Mouse (Mus musculus) NIH3T3 (cell line): ENCODE data around the gene Col15a1.

Source experiments
- DNase-seq: peaks from one replicate; pipeline ENCODE4 v3.0.0-alpha.2; 2012; ENCODE audit warnings: low read depth

The Col15a1 gene

DNA sequence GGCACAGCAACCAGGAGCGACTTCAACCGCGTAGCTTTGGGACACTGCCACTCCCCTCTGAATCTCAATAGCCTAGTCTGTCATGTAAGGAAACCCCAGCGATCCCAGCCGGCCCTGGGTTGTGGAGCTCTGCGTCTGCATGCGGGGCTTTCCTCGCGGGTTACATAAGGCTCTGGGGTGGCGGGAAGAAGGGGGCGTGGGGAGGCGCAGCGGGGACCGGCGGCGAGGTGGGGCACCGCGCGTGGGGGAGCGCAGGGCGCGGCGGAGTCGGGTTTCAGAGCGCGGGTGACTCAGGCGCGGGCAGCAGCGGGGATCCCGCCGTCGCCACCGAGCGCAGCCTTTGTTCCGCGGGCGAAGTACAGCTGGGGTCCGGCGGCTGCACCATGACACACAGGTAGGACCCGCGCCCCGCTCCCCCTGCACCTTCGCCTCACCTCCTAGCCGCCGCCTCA, at the start of gene Col15a1:
Gene Col15a1, plus strand, starts transcription at position 193 of the 452 bp plus-strand sequence.
- no peak for DNase-seq

DNA sequence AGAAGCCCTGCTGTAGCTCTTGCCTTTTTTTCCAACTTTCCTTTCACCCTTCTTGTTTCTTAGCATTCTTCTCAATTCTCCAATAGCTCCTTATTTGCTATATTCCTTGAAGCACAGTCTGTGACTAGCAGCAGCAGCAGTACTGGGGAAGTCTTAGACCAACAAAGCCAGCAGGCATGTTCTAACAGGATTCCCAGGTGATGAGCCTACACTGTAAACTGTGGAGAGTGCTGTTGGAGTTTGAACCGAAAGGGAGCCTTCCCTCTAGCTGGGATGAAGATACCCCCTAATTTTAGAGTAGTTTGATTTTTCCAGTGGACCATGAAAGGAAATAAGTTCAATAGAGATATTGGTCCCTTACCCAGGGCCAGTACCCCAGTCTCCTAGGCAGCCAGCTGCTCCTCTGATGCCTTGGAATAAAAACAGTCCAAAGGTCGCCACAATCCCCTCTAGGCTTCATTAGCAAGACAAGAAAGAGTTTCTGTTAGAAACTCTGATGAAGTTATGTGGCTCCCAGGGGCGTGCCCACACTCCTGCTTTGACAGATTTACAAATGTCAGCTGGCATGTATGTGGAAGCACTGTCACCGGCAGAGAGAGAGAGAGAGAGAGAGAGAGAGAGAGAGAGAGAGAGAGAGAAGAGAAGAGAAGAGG, 46.7 kb upstream of the Col15a1 start:
- no peak for DNase-seq

DNA sequence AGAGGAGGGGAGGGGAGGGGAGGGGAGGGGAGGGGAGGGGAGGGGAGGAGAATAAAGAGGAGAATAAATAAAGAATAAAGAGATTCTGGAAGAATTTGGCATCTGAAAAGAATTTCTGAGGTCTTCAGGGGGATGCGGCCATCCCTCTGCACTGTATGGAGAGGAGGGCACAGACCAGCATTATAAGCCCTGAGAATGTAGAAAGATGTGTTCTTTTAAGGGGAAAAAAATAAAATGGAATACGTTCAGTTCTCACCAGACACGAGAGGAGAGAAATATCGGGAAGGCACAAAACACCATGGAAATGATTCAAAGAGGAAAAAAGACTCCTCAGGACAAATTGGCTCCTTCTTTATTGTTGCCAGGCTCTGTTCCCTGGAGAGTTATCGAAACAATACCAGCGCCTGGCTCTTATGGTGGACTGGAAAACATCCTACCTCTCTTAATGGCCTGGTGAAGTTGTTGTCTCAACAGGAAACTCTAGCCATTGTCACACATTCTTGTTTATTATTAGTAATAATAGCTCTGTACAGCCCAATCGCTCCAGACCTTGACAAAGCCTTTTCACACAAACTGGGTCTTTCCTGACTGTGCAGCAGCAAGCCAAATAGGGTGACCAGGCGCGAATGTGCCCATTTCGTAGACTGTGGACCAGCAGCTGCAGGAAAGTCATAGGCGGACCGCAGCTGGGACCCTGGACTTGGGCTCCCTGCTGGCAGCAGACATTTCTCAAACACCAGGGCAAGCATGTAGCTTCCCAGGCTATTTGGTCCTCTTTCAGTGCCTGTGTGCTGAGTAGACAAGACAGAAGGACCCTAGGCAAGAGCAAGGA, 46.0 kb upstream of the Col15a1 start:
- no peak for DNase-seq

DNA sequence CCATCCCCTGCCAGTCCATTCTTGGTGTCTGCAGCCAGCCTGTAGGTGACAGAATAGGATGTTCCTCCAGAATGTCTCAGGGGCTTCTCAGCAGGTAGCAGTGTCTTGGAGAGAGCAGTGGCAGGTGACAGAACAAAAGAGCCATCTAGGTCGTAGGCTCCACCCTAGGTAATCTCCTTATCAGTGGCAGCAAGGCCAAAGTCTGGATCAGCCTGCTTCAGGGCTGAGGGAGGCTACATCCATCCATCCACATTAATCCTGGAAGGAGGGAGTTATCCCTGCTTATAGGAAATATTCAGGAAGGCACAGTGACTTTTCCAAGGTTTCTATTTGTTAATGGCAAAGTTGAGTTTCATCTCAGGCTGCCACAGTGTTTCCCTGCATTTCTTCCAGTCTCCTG, 35.6 kb upstream of the Col15a1 start:
- DNase-seq, result no peak

DNA sequence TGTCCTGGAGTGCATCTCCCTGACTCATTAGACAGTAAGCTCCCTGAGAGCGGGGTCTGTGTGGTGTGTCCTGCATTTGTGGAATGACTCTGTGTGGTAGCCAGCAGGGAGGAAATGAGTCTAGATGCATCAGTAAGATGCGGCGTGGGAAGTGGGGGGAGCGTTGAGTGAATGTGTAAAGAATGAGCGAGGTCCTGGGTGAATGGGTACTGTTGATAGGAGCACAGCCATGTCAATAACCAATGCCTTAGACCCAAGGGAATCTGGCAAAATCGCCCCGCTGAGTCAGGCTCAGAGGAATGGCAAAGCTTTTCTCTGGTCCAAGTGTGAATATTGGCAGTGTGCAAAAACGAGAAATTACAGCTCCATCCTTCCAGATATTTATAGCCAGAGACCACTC, 30.9 kb upstream of the Col15a1 start:
- peak; percentile 72 for DNase-seq

DNA sequence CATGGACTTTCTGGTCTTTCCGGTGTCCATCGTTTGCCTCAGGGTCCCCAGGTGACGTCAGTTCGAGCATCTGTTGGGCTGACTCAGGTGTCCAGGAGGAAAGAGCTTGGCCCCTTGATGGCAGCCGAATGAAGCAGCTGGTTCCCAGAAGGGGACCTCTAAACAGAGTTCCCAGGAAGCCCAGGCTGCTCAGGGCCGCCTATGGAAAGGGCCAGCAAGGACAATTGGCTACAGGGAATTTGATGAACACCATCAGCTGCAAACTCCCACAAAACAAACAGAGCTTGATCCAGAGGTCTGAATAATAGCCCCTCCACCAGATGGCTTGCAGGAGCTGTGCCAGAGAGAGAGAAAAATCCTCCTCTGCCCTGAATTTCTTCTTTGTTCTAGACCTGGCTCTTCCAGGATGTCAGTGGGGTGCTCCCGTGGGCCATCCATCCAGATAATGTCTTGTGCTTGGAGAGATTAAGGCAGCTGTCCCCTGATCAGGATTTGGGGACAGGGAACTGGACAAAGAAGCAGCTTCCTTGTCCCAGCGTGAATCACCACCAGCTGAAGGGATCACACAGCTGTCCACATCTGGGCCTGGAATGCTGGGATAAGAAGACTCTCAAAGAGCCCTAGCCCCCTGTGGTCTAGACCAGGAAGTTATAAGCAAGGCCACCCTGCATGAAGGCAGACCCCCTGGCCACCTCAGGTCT, 29.6 kb upstream of the Col15a1 start:
- DNase-seq, result peak; percentile 29

DNA sequence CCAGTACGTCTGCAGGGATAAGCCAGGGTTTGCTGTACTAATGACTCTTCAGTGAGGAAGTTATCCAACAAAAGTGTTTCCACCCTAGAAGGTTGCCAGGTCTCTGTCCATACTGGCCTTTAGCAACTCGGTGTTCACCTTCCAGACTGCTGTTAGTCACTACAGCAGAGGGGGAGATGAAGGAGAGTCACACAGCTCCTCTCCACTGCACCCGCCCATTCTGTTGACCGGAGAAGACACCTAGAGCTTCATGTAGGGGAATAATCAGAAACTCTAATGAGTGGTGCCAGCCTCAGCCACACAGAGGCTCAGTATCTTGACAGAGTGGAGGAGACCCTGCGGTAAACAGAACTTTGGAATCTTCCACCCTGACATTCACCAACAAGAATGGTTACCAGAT, 28.4 kb upstream of the Col15a1 start:
- no peak for DNase-seq

DNA sequence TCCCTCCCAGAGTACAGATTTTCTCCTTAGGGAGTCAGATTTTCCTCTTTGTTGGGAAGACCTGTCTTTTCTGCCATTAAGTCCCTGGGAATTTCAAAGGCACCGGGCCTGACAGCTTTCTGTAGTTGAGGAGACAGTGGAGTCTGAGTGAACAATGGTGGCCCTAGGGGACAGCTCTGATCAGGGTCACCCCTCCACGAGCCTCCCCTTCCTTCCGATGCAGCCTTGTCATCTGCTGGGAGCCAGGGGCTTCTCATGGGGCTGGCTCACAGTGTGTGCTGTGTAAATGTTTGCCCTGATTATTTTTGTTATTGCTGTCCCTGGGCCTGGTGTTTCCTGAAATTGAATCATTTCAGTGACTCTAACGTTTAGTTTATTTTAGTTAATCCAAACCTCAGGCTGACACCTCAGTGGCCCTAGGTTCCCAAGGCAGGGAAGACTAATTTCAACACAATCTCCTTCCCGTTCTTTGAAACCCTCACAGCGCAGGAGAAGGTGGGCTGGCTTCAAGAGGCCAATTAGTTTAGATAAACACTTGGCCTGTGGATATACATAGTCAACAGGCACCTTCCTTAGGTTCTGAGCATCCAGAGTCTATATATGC, 23.8 kb upstream of the Col15a1 start:
- no peak for DNase-seq

DNA sequence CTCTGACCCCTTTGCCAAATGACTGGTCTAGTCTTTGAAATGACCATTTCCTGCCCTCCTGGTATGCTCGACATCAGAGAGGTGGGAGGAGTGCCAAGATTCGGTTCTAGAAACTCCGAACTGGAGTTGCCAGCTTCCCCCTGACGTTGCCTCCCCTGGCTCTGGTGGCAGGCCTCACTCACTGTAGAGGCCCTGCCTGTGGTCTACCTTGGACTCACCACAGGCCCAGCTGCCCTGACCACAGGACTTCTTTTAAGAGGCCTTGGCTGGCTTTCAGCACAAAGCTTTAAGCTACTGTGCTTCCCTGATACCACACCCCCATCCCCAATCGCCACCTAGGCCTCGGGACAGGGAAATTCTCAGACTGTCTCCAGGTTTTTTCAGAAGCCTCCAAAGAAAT, 21.4 kb upstream of the Col15a1 start:
- peak; percentile 9 for DNase-seq

DNA sequence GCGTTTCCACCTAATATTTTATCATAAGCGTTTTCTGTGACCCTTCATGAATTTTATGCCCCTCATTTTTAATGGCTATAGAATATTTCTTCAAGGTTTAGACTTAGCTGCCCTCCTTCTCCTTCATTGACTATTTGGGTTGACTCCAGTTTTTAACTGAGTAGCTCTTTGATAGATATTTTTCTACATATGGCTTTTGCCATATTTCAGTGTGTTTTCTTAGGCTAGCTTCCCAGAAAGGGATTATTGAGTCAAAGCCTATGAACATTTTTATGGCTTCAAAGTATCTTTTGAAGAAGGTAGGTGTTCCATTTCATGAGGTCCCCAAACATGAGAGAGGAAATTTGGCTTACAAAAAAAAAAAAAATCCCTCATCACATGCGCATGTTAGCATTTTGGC, 11.8 kb upstream of the Col15a1 start:
- DNase-seq, result peak; percentile 59

DNA sequence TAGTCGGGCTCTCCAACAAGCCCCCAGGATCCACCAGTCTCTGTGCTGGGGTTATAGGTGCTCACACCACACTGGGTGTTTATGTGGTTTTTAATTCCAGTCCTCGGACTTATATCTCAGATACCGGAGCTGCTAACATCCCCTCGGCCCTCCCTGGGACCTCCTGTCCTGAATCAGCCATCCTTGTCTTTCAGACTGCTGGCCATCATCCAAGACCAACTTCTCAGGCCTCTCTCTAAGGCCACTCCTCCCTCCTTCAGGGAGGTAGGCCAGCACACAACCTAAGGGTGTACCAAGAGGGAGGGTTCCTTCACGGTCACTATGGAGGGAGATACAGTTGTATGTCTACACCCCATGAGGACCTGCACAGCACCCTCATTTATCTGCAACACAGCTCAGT, 4.3 kb upstream of the Col15a1 start:
- DNase-seq, result peak; percentile 41

DNA sequence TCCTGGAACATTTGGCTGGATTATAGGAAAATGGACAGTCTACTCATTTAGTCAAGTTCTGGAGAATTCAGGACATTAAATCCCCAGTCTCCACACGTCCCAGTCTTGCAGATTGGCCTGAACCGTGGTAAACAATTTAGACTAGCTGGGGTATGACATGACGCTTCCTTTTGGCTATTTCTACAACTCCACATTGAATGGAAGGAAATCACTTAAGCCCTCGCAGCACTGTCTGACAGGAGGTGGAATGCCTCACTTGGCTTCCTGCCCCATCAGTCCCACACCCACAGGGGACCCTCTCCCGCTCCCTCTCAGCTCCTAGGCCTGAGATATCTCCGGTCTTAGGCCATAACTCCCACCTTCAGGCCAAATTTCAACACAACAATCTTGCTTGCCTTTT, 2.1 kb upstream of the Col15a1 start:
- DNase-seq, result no peak

DNA sequence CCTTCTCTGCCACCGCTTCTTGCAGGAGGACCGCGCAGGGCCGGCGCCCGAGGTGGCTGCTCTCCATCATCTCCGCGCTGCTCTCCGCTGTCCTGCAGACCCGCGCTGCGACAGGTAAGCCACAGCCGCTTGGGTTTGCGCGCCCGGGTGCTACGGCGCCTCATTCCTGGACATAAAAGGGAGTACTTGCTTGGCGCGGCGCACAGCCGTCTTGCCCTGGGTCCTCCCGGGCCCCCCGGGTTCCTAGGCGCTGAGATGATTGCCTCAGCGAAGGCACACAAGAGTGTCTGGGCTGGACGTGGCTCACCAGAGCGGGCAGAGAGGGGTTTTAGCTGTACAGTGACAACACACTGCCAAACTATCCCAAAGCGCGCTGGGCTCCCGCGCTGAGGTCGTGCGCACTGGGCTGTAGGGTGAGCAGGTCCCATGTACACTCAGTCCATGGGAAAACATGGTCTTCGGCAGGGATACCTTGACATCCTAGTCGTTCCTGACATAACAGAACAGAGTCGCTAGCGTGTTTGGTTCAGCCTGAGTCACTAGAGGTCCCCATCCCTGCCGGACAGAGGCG, 545 bp downstream of the Col15a1 start:
- DNase-seq, result no peak

DNA sequence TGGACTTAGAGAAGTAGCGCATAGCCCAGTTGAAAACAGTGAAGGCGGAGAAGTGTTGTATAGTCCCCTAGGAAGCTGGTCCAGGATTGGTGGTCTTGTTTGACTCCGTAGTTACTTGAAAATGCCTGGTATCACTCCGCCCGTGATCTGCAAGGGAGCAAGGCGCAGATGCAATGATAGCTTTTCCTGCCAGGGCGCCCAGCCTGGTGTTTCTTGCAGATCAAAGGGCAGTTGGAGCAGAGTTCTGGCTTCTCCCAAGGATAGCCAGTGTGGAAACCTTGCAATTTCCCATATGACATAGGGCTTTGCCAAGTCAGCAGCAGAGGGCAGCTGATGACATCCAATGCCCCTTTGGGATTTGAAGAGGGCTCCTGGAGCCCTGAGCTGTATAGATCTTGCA, 1.5 kb downstream of the Col15a1 start:
- DNase-seq, result no peak

DNA sequence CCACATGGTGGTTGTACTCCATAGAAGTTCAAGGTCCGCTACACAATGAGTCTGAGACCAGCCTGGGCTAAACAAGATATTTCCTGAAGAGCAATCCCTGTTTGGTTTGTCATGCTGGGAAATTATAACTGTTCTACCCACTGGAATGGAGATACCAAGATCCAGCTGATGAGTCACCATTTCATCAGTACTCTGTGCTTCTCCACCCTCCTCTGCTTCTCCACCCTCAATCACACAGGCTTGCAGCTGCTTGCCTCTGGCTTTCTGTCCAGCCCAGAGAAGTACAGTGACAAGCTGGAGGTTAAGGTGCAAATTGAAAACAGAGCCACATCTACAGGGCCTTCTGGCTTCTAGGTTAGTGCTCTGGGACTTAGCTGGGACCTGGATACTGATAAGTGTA, 10.9 kb downstream of the Col15a1 start:
- DNase-seq, result peak; percentile 61

DNA sequence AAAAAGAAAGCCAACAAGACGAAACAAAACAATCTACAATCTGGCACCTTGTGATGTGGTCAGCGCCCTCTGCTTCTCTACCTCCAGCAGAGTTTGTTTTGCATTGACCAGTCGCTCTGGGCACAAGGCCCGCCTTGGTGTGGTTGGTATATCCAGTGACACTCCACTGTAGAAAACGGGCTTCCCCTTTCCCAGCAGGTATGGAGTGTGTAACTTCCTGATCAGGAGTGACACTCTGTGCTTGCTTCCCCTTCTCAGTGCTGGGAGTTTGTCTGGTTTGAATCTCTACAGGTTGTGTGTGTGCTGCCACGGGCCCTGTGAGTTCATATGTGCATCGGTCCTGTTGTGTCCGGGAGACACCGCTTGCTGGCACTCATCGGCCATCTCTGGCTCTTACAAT, 11.4 kb downstream of the Col15a1 start:
- DNase-seq, result no peak

DNA sequence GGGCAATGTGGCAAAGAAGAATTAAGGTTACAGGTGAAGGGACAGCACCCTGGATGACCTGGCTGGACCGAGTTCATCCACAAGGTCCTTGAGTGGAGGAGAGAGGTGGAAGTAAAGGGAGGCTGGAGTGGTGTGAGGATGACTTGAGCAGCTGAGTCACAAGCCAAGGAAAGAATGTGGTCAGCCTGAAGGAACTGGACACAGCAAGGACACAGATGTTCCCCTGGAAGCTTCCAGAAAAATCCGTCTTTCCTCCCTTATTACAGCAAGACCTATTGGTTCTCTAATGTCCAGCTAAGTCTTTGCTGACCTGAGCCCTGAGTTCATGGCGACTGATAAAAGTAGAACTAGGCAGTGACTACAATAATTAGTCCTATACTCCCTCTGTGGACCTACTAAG, 12.6 kb downstream of the Col15a1 start:
- DNase-seq, result no peak

DNA sequence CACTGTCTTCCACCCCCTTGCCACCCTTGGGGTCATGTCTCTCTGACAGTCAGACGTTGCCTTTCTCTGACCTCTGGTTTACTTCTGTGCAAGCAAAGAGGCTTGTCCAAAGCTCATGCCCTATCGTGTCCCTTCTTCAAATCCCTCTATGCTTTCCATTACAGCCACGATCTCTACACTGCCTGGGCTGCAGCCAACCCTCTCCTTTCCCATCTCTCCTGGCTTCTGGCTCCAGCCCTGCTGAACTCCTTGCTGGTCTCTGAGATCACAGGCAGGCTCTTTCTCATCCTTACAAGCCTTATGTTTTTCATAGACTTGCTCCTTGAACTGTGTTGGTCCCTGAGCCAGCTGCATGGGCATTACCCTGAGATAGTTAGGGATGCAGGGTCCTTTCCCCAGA, 14.2 kb downstream of the Col15a1 start:
- no peak for DNase-seq

DNA sequence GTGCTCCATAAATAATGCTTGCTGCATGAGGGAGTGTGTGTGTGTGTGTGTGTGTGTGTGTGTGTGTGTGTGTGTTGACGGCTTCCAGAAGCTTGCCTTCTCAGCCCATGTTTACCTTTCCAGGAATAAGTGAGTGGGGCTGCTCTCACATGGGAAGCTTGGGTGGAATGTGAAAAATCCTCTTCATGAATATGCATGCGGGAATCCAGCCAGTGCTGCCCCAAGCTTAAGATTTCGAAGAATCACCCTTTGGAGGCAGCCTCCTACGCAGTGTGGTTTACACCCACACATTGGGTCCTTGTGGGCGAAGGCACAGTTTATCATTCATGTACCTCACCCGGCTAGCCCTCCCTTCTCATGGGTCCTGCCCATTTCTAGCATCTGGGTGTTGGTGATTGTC, 18.0 kb downstream of the Col15a1 start:
- DNase-seq, result no peak

DNA sequence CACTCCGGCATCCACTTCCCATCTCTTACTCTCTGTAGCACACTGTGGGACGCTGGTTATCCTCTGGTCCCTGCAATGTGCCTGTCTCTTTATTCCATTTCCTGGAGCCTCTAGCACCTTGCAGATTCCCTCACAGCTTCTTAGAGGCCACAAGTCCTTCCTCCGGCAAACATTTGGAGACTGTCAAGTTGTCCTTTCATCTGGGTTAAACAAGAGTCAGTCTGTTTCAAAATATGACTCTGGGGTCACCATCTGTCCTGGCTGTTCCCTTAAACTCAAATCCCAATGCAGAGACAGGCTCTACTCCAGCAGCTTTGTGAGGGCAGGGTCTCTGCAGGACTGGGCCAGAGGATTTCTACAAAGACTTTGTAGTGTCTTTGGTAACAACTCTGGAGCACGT, 19.1 kb downstream of the Col15a1 start:
- DNase-seq, result no peak

DNA sequence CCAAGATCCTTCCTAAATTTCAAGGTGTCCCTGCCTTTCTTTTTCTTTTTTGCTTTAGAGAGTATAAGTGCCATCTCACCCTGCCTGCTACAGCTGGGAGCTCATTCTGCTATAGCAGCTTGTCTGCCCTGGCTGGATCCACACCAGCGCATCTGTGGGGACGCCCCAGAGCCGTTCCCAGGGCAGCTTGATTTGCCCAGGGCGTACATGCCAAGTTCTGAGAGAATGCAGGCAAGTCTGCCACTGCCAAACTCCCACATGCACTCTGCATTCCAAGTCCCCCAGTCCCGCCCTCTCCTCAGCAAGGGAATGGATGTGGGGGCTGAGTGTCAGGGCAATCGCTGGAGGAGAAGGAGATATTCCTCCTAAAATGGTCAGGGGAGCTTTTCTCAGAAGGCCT, 19.8 kb downstream of the Col15a1 start:
- DNase-seq, result peak; percentile 66

DNA sequence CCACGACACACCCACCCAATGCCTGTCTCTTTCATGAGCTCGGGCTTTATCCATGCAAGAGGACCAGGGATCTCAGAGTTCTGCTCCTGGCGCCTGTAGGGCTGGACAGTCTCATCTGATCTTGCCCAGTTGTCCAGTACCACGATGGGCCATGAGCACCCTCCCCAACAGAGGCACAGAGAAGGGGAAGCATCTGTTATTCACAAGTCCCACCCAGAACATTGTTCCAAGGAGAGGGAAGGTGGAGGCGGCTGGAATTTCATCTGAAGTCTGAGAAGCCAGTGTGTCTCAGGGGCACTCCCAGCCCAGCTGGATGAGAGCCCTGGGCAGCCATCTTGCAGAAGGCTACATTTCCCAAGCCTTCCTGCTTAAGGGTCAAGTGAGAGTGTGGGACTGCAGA, 21.0 kb downstream of the Col15a1 start:
- no peak for DNase-seq
